Mouse (Mus musculus) forebrain, embryonic 13.5 days (tissue): ENCODE measurements around the gene Prss48. TPM values are rescaled to one million over a fixed set of nuclear protein-coding genes. Genes with fewer than 3 reads are reported as not detected.

Experiments
- ATAC-seq: fragments of 200-750 bp; cut with Nextera tagmentation; 2 replicates; pipeline ENCODE4 v1.8.0; 2017
- H3K27ac ChIP-seq: fragments of 300-500 bp; sonication (generic); 2 replicates; pipeline ENCODE4 v1.5.1; 2015; ENCODE audit warnings: inconsistent platforms, mild to moderate bottlenecking, moderate library complexity
- H3K27me3 ChIP-seq: fragments of 300-500 bp; sonication (generic); 2 replicates; pipeline ENCODE4 v1.6.1; 2015; ENCODE audit warnings: mild to moderate bottlenecking, inconsistent platforms
- H3K36me3 ChIP-seq: fragments of 300-500 bp; sonication (generic); 2 replicates; pipeline ENCODE4 v1.6.1; 2015; ENCODE audit warnings: mild to moderate bottlenecking, inconsistent platforms; ENCODE audit not compliant: poor library complexity, severe bottlenecking
- H3K4me1 ChIP-seq: fragments of 300-500 bp; sonication (generic); 2 replicates; pipeline ENCODE4 v1.6.1; 2015; ENCODE audit warnings: inconsistent platforms
- H3K4me2 ChIP-seq: fragments of 300-500 bp; sonication (generic); 2 replicates; pipeline ENCODE4 v1.6.1; 2015; ENCODE audit warnings: inconsistent platforms, mild to moderate bottlenecking, moderate library complexity
- H3K4me3 ChIP-seq: fragments of 300-500 bp; sonication (generic); 2 replicates; pipeline ENCODE4 v1.5.1; 2015; ENCODE audit warnings: mild to moderate bottlenecking, inconsistent platforms
- H3K9ac ChIP-seq: fragments of 300-500 bp; sonication (generic); 2 replicates; pipeline ENCODE4 v1.6.1; 2015; ENCODE audit warnings: mild to moderate bottlenecking, inconsistent platforms
- H3K9me3 ChIP-seq: fragments of 300-500 bp; sonication (generic); replicated peaks from 2 replicates; pipeline ENCODE4 v1.6.1; 2016; ENCODE audit warnings: inconsistent platforms
- WGBS: fragments of 180-500 bp; shearing (Covaris S2); methylation state at CpG from one replicate; pipeline ENCODE4 v1.1.7; 2015; 5-methylcytosine and 5-hydroxymethylcytosine counted together
- polyA plus RNA-seq: library from polyadenylated mRNA; unstranded; fragments of >200 nt; fragmentation: Nextera tagmentation; extraction: Ambion mirVana; gene quantifications from 2 replicates; pipeline ENCODE4 v1.2.1, GENCODE M21; 2015

The Prss48 gene
- not detected in 2 replicates for polyA plus RNA-seq

GRCm38 (mm10) chr3:86002423-86002822 lies at the start of gene Prss48:
Gene Prss48 (minus strand): TSS chr3:86002491.
- H3K4me2 ChIP-seq: no peak within 1 kb of the TSS
- no peaks in the 10 kb centered on the region for H3K36me3 ChIP-seq
- H3K27me3 ChIP-seq: no peaks in the 10 kb centered on the region
- H3K4me3 ChIP-seq: no peak within 1 kb of the TSS
- no peaks in the 10 kb centered on the region for H3K4me1 ChIP-seq
- no peak within 1 kb of the TSS for H3K9ac ChIP-seq
- no peak for ATAC-seq
- no peak within 1 kb of the TSS for H3K27ac ChIP-seq
- H3K9me3 ChIP-seq: no peaks in the 10 kb centered on the region
- 78% methylated on average over 17 of the region's 17 CpGs for WGBS

- no peaks in the 10 kb centered on the region for H3K27me3 ChIP-seq
- H3K4me3 ChIP-seq: no peak overlapping the region
- H3K9ac ChIP-seq: no peak overlapping the region
- no peaks in the 10 kb centered on the region for H3K9me3 ChIP-seq
- 83% methylated on average over 2 of the region's 2 CpGs for WGBS
- peaks cover 5% of the 10 kb centered on the region; the same call in 1 of the 2 replicates for H3K36me3 ChIP-seq
- ATAC-seq: no peak
- no peaks in the 10 kb centered on the region for H3K4me1 ChIP-seq
- no peak overlapping the region for H3K27ac ChIP-seq
- H3K4me2 ChIP-seq: no peak overlapping the region
Observed at GRCm38 (mm10) chr3:86049041-86049440, 46.8 kb upstream of the Prss48 start.

- Histone ChIP-seq H3K36me3 (peaks cover 5% of the 10 kb centered on the region; the same call in 1 of the 2 replicates), H3K4me3 (no peak overlapping the region), H3K27ac (no peak overlapping the region), H3K27me3 (no peaks in the 10 kb centered on the region), H3K9me3 (peaks cover 5% of the 10 kb centered on the region; the same call in 1 of the 2 replicates), H3K4me1 (no peaks in the 10 kb centered on the region), H3K4me2 (no peak overlapping the region), H3K9ac (no peak overlapping the region)
- 97% methylated on average over 9 of the region's 9 CpGs for WGBS
- ATAC-seq: no peak
Observed at GRCm38 (mm10) chr3:86047686-86048408, 45.6 kb upstream of the Prss48 start.

- no peak for ATAC-seq
- Histone ChIP-seq H3K36me3 (no peaks in the 10 kb centered on the region), H3K4me2 (no peak overlapping the region), H3K4me1 (peaks cover 4% of the 10 kb centered on the region; the same call in 1 of the 2 replicates), H3K4me3 (no peak overlapping the region), H3K9ac (no peak overlapping the region), H3K27me3 (no peaks in the 10 kb centered on the region), H3K27ac (no peak overlapping the region), H3K9me3 (peaks cover 5% of the 10 kb centered on the region; the same call in 1 of the 2 replicates)
- WGBS: 71% methylated on average over 14 of the region's 14 CpGs
Observed at GRCm38 (mm10) chr3:86040286-86041201, 38.3 kb upstream of the Prss48 start.

GRCm38 (mm10) chr3:86038648-86039047 lies 36.4 kb upstream of the Prss48 start:
- Histone ChIP-seq H3K4me3 (no peak overlapping the region), H3K27me3 (no peaks in the 10 kb centered on the region), H3K9me3 (peaks cover 5% of the 10 kb centered on the region; the same call in 1 of the 2 replicates), H3K4me2 (no peak overlapping the region), H3K27ac (no peak overlapping the region), H3K4me1 (peaks cover 4% of the 10 kb centered on the region; the same call in 1 of the 2 replicates), H3K9ac (no peak overlapping the region), H3K36me3 (no peaks in the 10 kb centered on the region)
- 58% methylated on average over 3 of the region's 3 CpGs for WGBS
- ATAC-seq: no peak

GRCm38 (mm10) chr3:86037926-86038484 lies 35.7 kb upstream of the Prss48 start:
- Histone ChIP-seq H3K4me1 (peaks cover 4% of the 10 kb centered on the region; the same call in 1 of the 2 replicates), H3K27me3 (no peaks in the 10 kb centered on the region), H3K4me2 (no peak overlapping the region), H3K4me3 (no peak overlapping the region), H3K9me3 (peaks cover 2% of the 10 kb centered on the region; the same call in 1 of the 2 replicates), H3K9ac (no peak overlapping the region), H3K27ac (no peak overlapping the region), H3K36me3 (no peaks in the 10 kb centered on the region)
- ATAC-seq: no peak
- WGBS: 96% methylated on average over 9 of the region's 9 CpGs

- Histone ChIP-seq H3K4me1 (no peaks in the 10 kb centered on the region), H3K9me3 (no peaks in the 10 kb centered on the region), H3K4me2 (no peak overlapping the region), H3K27ac (no peak overlapping the region), H3K9ac (no peak overlapping the region), H3K27me3 (no peaks in the 10 kb centered on the region), H3K36me3 (no peaks in the 10 kb centered on the region), H3K4me3 (no peak overlapping the region)
- ATAC-seq: no peak
- 91% methylated on average over 9 of the region's 9 CpGs for WGBS
Observed at GRCm38 (mm10) chr3:86033455-86034090, 31.3 kb upstream of the Prss48 start.

- H3K9ac ChIP-seq: no peak overlapping the region
- no peak overlapping the region for H3K4me3 ChIP-seq
- H3K4me2 ChIP-seq: no peak overlapping the region
- 74% methylated on average over 4 of the region's 4 CpGs for WGBS
- H3K27me3 ChIP-seq: no peaks in the 10 kb centered on the region
- no peak for ATAC-seq
- no peaks in the 10 kb centered on the region for H3K4me1 ChIP-seq
- no peaks in the 10 kb centered on the region for H3K9me3 ChIP-seq
- no peak overlapping the region for H3K27ac ChIP-seq
- H3K36me3 ChIP-seq: no peaks in the 10 kb centered on the region
Observed at GRCm38 (mm10) chr3:86030566-86030965, 28.3 kb upstream of the Prss48 start.

- Histone ChIP-seq H3K9ac (no peak overlapping the region), H3K27me3 (no peaks in the 10 kb centered on the region), H3K4me1 (no peaks in the 10 kb centered on the region), H3K9me3 (no peaks in the 10 kb centered on the region), H3K27ac (no peak overlapping the region), H3K4me3 (no peak overlapping the region), H3K4me2 (no peak overlapping the region), H3K36me3 (no peaks in the 10 kb centered on the region)
- WGBS: 94% methylated on average over 15 of the region's 15 CpGs
- ATAC-seq: no peak
Observed at GRCm38 (mm10) chr3:86028658-86029375, 26.5 kb upstream of the Prss48 start.

GRCm38 (mm10) chr3:86025341-86026137 lies 23.2 kb upstream of the Prss48 start:
- Histone ChIP-seq H3K36me3 (no peaks in the 10 kb centered on the region), H3K4me1 (no peaks in the 10 kb centered on the region), H3K27me3 (no peaks in the 10 kb centered on the region), H3K4me3 (no peak overlapping the region), H3K9ac (no peak overlapping the region), H3K27ac (no peak overlapping the region), H3K9me3 (no peaks in the 10 kb centered on the region), H3K4me2 (no peak overlapping the region)
- 94% methylated on average over 20 of the region's 20 CpGs for WGBS
- ATAC-seq: no peak
